Mouse (Mus musculus) heart, adult 2 months (tissue): ENCODE results near the gene Tob1.

Experiments used
- CTCF ChIP-seq: fragments of 200-600 bp; IDR thresholded peaks from 2 replicates; pipeline ENCODE4 v1.8.1; 2022; ENCODE audit warnings: antibody characterized with exemption, mild to moderate bottlenecking, moderate library complexity
- POLR2A ChIP-seq: fragments of 200-500 bp; IDR thresholded peaks from 2 replicates; pipeline ENCODE4 v1.6.1; 2011; ENCODE audit warnings: mild to moderate bottlenecking, low read depth, low read length, control low read depth; ENCODE audit not compliant: insufficient read depth

GRCm38 (mm10) chr11:94177841-94178585 is 33.2 kb upstream of the Tob1 start:
- TF ChIP-seq POLR2A = no peak
- no peak for TF ChIP-seq CTCF
